Mouse (Mus musculus) liver, postnatal 0 days (tissue): ENCODE results near the gene Tymp. TPM values are rescaled to one million over a fixed set of nuclear protein-coding genes. Genes with fewer than 3 reads are reported as not detected.
A peak's percentile ranks its signal among the peaks of the same experiment; 100 is the strongest.

ENCODE experiments used
- ATAC-seq: fragments of 200-750 bp; cut with Nextera tagmentation; 2 replicates; pipeline ENCODE4 v1.8.0; 2017; ENCODE audit warnings: mild to moderate bottlenecking, moderate library complexity
- DNase-seq: peaks from one replicate; pipeline ENCODE4 v3.0.0-alpha.2; 2016
- H3K27ac ChIP-seq: fragments of 300-500 bp; sonication (generic); 2 replicates; pipeline ENCODE4 v1.5.1; 2014; ENCODE audit warnings: antibody characterized with exemption, moderate library complexity, mild to moderate bottlenecking, low read depth
- H3K27me3 ChIP-seq: fragments of 300-500 bp; sonication (generic); 2 replicates; pipeline ENCODE4 v1.6.1; 2014; ENCODE audit warnings: low read length, control low read depth, mixed read lengths; ENCODE audit not compliant: insufficient read depth
- H3K36me3 ChIP-seq: fragments of 300-500 bp; sonication (generic); replicated peaks from 2 replicates; pipeline ENCODE4 v1.6.1; 2014; ENCODE audit warnings: mild to moderate bottlenecking, control low read depth, low read length, moderate library complexity, mixed read lengths; ENCODE audit not compliant: insufficient read depth
- H3K4me1 ChIP-seq: fragments of 300-500 bp; sonication (generic); 2 replicates; pipeline ENCODE4 v1.6.1; 2014; ENCODE audit warnings: antibody characterized with exemption, mild to moderate bottlenecking, control low read depth; ENCODE audit not compliant: insufficient read depth
- H3K4me2 ChIP-seq: fragments of 300-500 bp; sonication (generic); 2 replicates; pipeline ENCODE4 v1.6.1; 2014; ENCODE audit warnings: low read depth, mild to moderate bottlenecking, low read length, moderate library complexity, mixed read lengths
- H3K4me3 ChIP-seq: fragments of 300-500 bp; sonication (generic); 2 replicates; pipeline ENCODE4 v1.5.1; 2014; ENCODE audit warnings: low read depth, low read length
- H3K9ac ChIP-seq: fragments of 300-500 bp; sonication (generic); replicated peaks from 2 replicates; pipeline ENCODE4 v1.6.1; 2014; ENCODE audit warnings: mild to moderate bottlenecking, moderate library complexity
- H3K9me3 ChIP-seq: fragments of 300-500 bp; sonication (generic); 2 replicates; pipeline ENCODE4 v1.6.1; 2016; ENCODE audit warnings: mild to moderate bottlenecking, control low read depth, low read length, mixed read lengths
- CTCF ChIP-seq: sonication (generic); IDR thresholded peaks from 2 replicates; pipeline ENCODE4 v1.5.1; 2016; ENCODE audit warnings: antibody characterized with exemption, low read depth
- EP300 ChIP-seq: IDR thresholded peaks from 2 replicates; pipeline ENCODE4 v1.6.1; 2016; ENCODE audit warnings: antibody characterized with exemption, low read depth, mild to moderate bottlenecking
- WGBS: fragments of 180-500 bp; shearing (Covaris S2); extraction: QIAGEN DNeasy Blood & Tissue Kit; methylation state at CpG from one replicate; pipeline ENCODE4 v1.1.7; 2014; ENCODE audit not compliant: insufficient replicate concordance; 5-methylcytosine and 5-hydroxymethylcytosine counted together
- polyA plus RNA-seq: library from polyadenylated mRNA; unstranded; fragments of >200 nt; fragmentation: Nextera tagmentation; extraction: Ambion mirVana; gene quantifications from 2 replicates; pipeline ENCODE4 v1.2.1, GENCODE M21; 2015

Tymp gene
- polyA plus RNA-seq, 1 experiment from 2014 or later = 7.7 TPM

DNA sequence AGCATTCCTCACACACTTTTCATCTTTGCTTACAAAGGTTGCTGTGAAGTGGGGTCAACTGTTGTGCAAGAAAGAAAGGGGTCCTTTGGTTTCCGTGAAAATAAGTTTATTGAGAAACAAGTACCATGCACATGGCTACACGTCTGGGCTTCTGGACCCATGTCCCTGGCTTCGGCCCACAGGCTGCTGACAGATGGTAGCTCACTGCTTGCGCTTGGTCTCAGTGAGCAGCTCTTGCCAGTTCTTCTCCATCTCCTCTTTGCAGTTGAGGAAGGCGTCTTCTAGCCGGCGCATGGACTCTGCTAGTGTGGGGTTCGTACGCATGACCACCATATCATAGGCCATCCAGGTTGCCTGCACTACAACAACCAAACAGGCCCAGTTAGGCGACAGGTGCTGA, 13.2 kb upstream of the Tymp start:
- no peaks in the 10 kb centered on the region for H3K36me3 ChIP-seq
- no peak for DNase-seq

DNA sequence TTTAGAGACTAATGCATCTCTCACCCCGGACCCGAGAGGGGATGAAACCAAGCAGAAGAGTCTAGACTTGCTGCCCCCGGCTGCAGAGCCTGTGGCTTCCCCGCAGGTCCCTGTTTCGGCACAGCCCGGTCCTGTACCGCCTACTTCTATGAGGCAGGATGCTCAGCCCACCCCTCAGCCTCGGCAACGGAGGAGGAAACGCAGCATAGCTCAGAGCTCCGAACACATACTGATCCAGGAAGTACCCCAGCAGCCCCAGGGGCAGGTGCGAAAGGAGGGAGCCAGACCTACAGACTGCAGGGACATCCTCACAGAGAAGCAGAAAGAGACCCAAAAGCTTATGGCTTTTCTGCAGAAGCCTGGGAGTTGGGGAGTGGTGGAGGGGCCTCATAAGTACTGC, 10.3 kb upstream of the Tymp start:
- H3K27me3 ChIP-seq = no peaks in the 10 kb centered on the region
- ATAC-seq (no peak), DNase-seq (no peak)
- H3K4me3 ChIP-seq = no peak overlapping the region
- H3K9me3 ChIP-seq = no peaks in the 10 kb centered on the region
- no peaks in the 10 kb centered on the region for H3K4me1 ChIP-seq
- H3K9ac ChIP-seq = no peak overlapping the region
- no peak for TF ChIP-seq EP300
- 29% methylated on average over 12 of the region's 12 CpGs for WGBS
- H3K27ac ChIP-seq = no peak overlapping the region
- H3K36me3 ChIP-seq = no peaks in the 10 kb centered on the region
- no peak overlapping the region for H3K4me2 ChIP-seq

More for the DNA sequence above, 13.2 kb upstream of the Tymp start:
- no peak for ATAC-seq
- WGBS = 88% methylated on average over 10 of the region's 10 CpGs
- Histone ChIP-seq H3K4me2 (no peak overlapping the region), H3K4me3 (no peak overlapping the region), H3K27ac (no peak overlapping the region), H3K9me3 (no peaks in the 10 kb centered on the region), H3K4me1 (no peaks in the 10 kb centered on the region), H3K27me3 (no peaks in the 10 kb centered on the region), H3K9ac (no peak overlapping the region)
- TF ChIP-seq EP300 (no peak), CTCF (no peak)

DNA sequence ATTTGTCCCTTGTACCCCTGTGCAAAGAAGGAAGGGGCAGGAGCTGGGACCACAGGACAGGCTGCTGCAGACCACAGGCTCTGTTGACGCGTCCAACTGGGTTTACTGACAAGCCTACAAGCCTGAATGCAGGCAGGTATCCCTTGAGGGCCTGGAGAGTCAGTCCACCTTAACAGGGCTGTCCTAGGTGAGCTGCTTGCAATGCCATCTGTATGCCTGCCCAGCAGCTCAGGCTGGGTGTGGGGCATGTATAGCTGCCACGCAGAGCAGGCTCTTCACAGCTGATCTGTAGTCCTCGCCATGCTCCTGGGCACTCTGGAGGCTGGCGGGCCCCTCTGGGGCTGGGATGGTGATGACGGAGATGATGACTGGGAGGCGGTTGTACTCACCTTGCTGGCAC, 7.8 kb upstream of the Tymp start, which contains the start of gene Klhdc7b:
Klhdc7b (plus strand) TSS at position 301 of the 400 bp plus-strand sequence.
- 83% methylated on average over 7 of the region's 7 CpGs for WGBS
- Histone ChIP-seq H3K4me3 (no peak within 1 kb of the TSS), H3K4me2 (no peak within 1 kb of the TSS), H3K9me3 (no peaks in the 10 kb centered on the region), H3K27me3 (no peaks in the 10 kb centered on the region), H3K4me1 (peaks cover 1% of the 10 kb centered on the region; the same call in 1 of the 2 replicates), H3K36me3 (no peaks in the 10 kb centered on the region), H3K9ac (no peak within 1 kb of the TSS), H3K27ac (no peak within 1 kb of the TSS)
- DNase-seq (no peak), ATAC-seq (no peak)
- no peak for TF ChIP-seq EP300
- TF ChIP-seq CTCF = no peak

DNA sequence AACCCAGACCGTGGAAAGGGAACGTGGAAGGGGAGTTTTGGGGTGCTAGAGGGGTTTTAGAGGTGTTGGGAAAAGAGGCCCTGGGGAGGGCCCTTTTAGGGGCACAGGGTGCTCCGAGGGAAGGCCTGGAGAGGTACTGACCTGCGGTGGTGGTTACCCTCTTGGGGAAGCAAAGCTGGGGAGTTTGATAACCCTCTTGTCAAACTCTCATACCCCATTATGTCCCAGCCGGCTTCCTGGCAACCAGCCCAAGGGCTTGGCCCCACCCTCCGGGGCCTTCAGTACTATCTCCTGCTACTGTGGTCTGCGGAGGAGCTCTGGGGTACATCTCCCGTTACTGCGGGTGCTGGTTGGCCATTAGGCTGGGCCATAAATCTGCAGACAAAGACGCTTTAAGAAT, 2.6 kb upstream of the Tymp start:
- DNase-seq (peak; percentile 69), ATAC-seq (peak; percentile 31)
- peak overlapping the region; percentile 22; the same call in 1 of the 2 replicates for H3K27ac ChIP-seq
- peak overlapping the region; percentile 74 for H3K4me2 ChIP-seq
- peaks cover 27% of the 10 kb centered on the region for H3K27me3 ChIP-seq
- H3K4me3 ChIP-seq = peak overlapping the region; percentile 36
- no peak for TF ChIP-seq EP300
- no peak for TF ChIP-seq CTCF
- H3K9ac ChIP-seq = peak overlapping the region; percentile 13; the same call in 1 of the 2 replicates
- WGBS = 7% methylated on average over 10 of the region's 10 CpGs
- peaks cover 22% of the 10 kb centered on the region for H3K4me1 ChIP-seq
- no peaks in the 10 kb centered on the region for H3K36me3 ChIP-seq
- no peaks in the 10 kb centered on the region for H3K9me3 ChIP-seq

DNA sequence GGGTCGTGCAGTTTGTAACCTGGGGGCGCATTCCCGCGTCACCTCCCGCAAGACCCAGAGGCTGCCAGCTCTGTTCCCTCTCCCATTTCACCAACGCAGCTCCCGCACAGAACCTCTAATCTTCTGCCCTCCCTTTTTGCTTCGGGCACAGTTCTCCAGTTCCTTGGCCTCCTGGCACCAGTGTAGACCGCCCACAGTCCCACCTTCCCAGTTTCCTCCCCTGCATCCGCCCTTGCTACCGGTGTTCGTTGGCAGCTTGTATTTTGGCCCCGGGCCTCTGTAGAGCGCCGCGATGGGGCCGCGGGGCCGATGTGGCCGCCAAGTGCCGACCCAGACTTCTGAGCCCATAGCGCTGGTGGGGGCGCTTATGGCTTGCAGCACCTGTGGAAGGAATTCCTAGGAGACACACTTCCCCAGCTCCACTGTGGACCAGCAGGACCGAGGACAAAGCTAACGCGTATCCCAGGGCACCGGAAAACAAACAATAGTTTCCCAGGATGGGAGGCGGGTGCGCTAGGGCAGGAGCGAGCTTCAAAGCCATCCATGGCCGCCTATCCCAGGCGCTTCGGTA, 2.1 kb upstream of the Tymp start, which contains the start of gene Odf3b:
Odf3b (minus strand) TSS at position 452 of the 571 bp plus-strand sequence.
- H3K9me3 ChIP-seq = no peaks in the 10 kb centered on the region
- peak within 1 kb of the TSS; percentile 74 for H3K4me2 ChIP-seq
- peak within 1 kb of the TSS; percentile 36 for H3K4me3 ChIP-seq
- ATAC-seq = peak; percentile 11; the same call in 1 of the 2 replicates
- peak within 1 kb of the TSS; percentile 22; the same call in 1 of the 2 replicates for H3K27ac ChIP-seq
- peak; percentile 36 for DNase-seq
- TF ChIP-seq CTCF = 0 out of 2 replicates have a peak, but pooled peaks have one; percentile 2
- TF ChIP-seq EP300 = no peak
- H3K36me3 ChIP-seq = no peaks in the 10 kb centered on the region
- peaks cover 25% of the 10 kb centered on the region for H3K4me1 ChIP-seq
- peak within 1 kb of the TSS; percentile 13 for H3K9ac ChIP-seq
- 2% methylated on average over 33 of the region's 33 CpGs for WGBS
- H3K27me3 ChIP-seq = peaks cover 27% of the 10 kb centered on the region

DNA sequence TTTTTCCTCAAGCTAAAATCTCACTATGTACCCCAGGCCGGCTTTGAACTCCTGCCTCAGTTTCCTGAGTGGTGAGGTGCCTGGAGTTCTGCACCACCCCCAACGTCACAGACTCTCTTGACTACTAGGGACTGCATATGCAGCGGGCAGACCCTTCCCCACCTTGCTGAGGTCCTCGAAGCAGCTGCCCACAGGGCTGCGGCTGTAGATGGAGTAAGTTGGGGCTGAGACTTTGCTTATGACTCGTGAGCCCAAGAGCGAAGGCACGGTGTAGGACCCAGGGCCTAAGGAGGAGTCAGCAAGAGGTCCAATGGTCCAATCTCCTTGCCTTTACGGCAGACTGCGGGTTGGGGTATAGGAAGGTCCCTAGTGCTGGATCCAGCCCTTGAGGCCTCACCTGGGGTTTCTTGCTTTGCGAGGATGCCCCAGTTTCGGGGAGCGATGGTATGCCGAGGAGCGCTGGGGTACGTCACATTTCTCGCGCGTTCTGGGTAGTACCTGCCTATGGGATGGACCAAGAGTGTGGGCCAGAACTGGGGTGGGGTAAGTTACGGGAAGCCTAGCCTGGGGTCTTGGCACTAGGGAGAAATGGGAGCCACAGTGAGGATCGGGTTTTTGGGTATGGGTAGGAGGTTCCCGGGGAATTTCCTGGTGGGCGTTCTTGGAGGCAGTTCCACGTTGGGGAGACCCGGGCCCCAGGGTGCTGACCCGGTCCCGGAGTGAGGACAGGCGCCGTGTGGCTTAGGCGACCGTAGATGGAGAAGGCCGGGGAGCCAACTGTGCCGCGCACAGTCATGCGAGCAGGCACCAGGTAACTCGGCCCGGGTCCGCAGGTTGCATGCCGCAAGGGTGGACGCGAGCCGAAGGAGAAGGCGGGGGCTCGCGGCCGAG, 1.3 kb upstream of the Tymp start:
- Histone ChIP-seq H3K27ac (no peak overlapping the region), H3K27me3 (peaks cover 27% of the 10 kb centered on the region), H3K4me3 (peak overlapping the region; percentile 36), H3K36me3 (no peaks in the 10 kb centered on the region), H3K4me2 (peak overlapping the region; percentile 74), H3K4me1 (peaks cover 26% of the 10 kb centered on the region), H3K9me3 (no peaks in the 10 kb centered on the region), H3K9ac (peak overlapping the region; percentile 13)
- no peak for ATAC-seq
- TF ChIP-seq EP300 = no peak
- no peak for TF ChIP-seq CTCF
- no peak for DNase-seq
- 19% methylated on average over 46 of the region's 46 CpGs for WGBS
